Mouse (Mus musculus) stomach, postnatal 0 days (tissue): ENCODE data around the gene Apc2. TPM values are rescaled to one million over a fixed set of nuclear protein-coding genes. Genes with fewer than 3 reads are reported as not detected.

Source experiments
- ATAC-seq: fragments of 200-750 bp; cut with Nextera tagmentation; 2 replicates; pipeline ENCODE4 v1.8.0; 2017; ENCODE audit not compliant: low FRiP score, low TSS enrichment
- DNase-seq: peaks from one replicate; pipeline ENCODE4 v3.0.0-alpha.2; 2016; ENCODE audit warnings: low spot score
- H3K27ac ChIP-seq: fragments of 300-500 bp; sonication (generic); replicated peaks from 2 replicates; pipeline ENCODE4 v1.5.1; 2014; ENCODE audit warnings: mild to moderate bottlenecking, control low read depth
- H3K27me3 ChIP-seq: fragments of 300-500 bp; sonication (generic); 2 replicates; pipeline ENCODE4 v1.6.1; 2014; ENCODE audit warnings: low read length; ENCODE audit not compliant: control insufficient read depth, insufficient read depth
- H3K36me3 ChIP-seq: fragments of 300-500 bp; sonication (generic); 2 replicates; pipeline ENCODE4 v1.6.1; 2014; ENCODE audit warnings: low read length, mixed read lengths; ENCODE audit not compliant: control insufficient read depth, insufficient read depth
- H3K4me1 ChIP-seq: fragments of 300-500 bp; sonication (generic); replicated peaks from 2 replicates; pipeline ENCODE4 v1.6.1; 2014; ENCODE audit warnings: antibody characterized with exemption; ENCODE audit not compliant: control insufficient read depth, insufficient read depth
- H3K4me2 ChIP-seq: fragments of 300-500 bp; sonication (generic); replicated peaks from 2 replicates; pipeline ENCODE4 v1.6.1; 2014; ENCODE audit warnings: low read depth, mild to moderate bottlenecking, control low read depth, moderate library complexity
- H3K4me3 ChIP-seq: fragments of 300-500 bp; sonication (generic); 2 replicates; pipeline ENCODE4 v1.5.1; 2014; ENCODE audit warnings: low read depth, low read length, control low read depth
- H3K9ac ChIP-seq: fragments of 300-500 bp; sonication (generic); 2 replicates; pipeline ENCODE4 v1.6.1; 2014; ENCODE audit warnings: mild to moderate bottlenecking, low read length, control low read depth, mixed read lengths
- H3K9me3 ChIP-seq: fragments of 300-500 bp; sonication (generic); 2 replicates; pipeline ENCODE4 v1.6.1; 2016; ENCODE audit warnings: low read length; ENCODE audit not compliant: control insufficient read depth
- CTCF ChIP-seq: IDR thresholded peaks from 2 replicates; pipeline ENCODE4 v1.5.1; 2016; ENCODE audit warnings: antibody characterized with exemption, low read depth, mild to moderate bottlenecking, moderate library complexity
- EP300 ChIP-seq: optimal IDR thresholded peaks from 2 replicates; pipeline ENCODE3; 2016; ENCODE audit warnings: antibody characterized with exemption
- WGBS: fragments of 180-500 bp; shearing (Covaris S2); extraction: QIAGEN DNeasy Blood & Tissue Kit; methylation state at CpG from one replicate; pipeline ENCODE4 v1.1.7; 2014; 5-methylcytosine and 5-hydroxymethylcytosine counted together
- polyA plus RNA-seq: library from polyadenylated mRNA; unstranded; fragments of >200 nt; fragmentation: Nextera tagmentation; extraction: Ambion mirVana; gene quantifications from 2 replicates; pipeline ENCODE4 v1.2.1, GENCODE M21; 2015

The Apc2 gene
- polyA plus RNA-seq, 1 experiment from 2014 or later: 1.2 TPM

DNA sequence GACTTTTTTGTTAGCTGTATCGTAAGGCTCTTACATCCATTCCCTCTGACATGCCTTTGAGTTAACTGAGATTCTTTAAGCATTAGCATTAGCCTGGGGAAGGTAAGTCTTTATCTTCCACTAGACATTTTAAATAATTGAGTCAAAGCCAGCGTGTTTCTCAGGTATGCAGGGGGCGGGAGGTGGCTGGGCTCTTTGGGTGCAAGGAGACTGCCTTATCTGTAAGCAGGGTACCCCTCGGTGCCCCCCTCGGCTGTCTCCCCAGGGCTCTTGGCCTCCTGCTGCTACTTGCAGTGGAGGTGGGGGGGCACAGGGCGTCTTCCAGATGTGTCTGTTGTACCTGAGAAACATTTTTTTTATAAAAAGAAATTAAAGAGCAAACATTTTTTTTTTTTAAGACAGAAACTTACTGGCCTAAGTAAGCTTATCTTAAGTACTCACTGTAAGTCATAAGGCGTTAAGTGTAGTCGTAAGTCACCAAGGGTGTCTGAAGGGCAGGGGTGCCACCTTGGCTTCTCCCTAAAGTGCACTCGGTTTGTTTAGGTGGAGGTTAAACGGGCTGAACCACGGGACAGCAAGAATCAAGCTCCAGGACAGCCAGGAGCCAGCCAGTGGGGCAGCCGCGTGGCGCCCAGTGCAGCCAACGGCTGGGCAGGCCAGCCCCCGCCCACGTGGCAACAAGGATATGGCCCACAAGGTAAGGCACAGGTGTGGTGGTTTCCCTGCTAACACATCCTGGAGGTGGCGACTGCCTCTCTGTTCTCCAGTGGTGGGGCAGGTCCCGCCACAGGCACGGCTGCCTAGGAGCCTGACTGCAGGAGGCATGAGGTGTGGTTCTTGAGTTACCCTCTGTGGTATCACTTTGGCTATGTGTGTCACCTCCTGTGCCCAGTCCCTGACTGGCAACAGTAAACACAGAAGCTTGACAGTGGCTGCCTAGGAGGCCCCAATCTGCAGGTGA, 13.0 kb upstream of the Apc2 start:
- H3K4me3 ChIP-seq: no peak overlapping the region
- no peak overlapping the region for H3K9ac ChIP-seq
- H3K4me1 ChIP-seq: no peaks in the 10 kb centered on the region
- peak overlapping the region; percentile 91 for H3K27ac ChIP-seq
- peak; percentile 91 for DNase-seq
- no peak overlapping the region for H3K4me2 ChIP-seq
- H3K27me3 ChIP-seq: no peaks in the 10 kb centered on the region
- H3K36me3 ChIP-seq: peaks cover 45% of the 10 kb centered on the region
- ATAC-seq: peak; percentile 90
- H3K9me3 ChIP-seq: no peaks in the 10 kb centered on the region
- TF ChIP-seq CTCF: peak; percentile 19; the same call in 1 of the 2 replicates
- TF ChIP-seq EP300: no peak
- WGBS: 62% methylated on average over 20 of the region's 20 CpGs

DNA sequence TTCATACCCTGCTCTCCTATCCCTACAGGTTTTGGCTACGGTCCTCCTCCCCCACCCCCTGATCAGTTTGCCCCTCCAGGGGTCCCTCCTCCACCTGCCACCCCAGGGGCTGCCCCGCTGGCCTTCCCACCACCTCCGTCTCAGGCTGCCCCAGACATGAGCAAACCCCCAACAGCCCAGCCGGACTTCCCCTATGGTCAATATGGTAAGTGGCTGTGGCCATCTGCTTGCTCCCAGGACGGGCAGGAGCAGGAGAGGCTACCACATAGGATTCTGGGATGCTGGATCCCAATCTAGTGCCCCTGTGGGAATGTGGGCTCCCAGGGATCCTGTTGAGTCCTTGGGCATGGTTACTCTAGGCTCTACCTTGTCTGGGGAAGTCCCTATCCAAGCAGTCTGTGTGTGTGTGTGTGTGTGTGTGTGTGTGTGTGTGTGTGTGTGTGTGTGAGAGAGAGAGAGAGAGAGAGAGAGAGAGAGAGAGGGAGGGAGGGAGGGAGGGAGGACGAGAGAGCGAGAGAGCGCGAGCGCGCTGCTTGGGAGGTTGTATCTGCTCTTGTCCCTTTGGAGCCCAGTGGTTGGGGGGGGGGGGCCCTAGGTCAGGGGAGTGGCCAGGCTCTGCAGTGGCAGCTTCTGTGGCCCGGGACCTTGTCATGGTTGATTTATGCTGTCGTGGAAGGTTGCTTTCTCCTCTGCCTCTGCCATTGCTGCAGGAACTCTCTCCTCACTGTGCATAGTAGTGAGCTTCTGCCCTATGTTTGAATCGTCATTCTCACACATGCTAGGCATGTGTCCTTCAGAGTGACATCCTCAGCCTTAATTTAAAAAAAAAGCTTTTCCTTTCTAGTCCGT, 10.3 kb upstream of the Apc2 start:
- H3K27me3 ChIP-seq: no peaks in the 10 kb centered on the region
- no peaks in the 10 kb centered on the region for H3K9me3 ChIP-seq
- H3K4me2 ChIP-seq: no peak overlapping the region
- H3K27ac ChIP-seq: no peak overlapping the region
- H3K9ac ChIP-seq: 0 out of 2 replicates have a peak overlapping the region, but pooled peaks have one; percentile 23
- ATAC-seq (no peak), DNase-seq (no peak)
- TF ChIP-seq CTCF (no peak), EP300 (no peak)
- no peaks in the 10 kb centered on the region for H3K4me1 ChIP-seq
- WGBS: 76% methylated on average over 15 of the region's 15 CpGs
- H3K36me3 ChIP-seq: peaks cover 27% of the 10 kb centered on the region
- H3K4me3 ChIP-seq: no peak overlapping the region

DNA sequence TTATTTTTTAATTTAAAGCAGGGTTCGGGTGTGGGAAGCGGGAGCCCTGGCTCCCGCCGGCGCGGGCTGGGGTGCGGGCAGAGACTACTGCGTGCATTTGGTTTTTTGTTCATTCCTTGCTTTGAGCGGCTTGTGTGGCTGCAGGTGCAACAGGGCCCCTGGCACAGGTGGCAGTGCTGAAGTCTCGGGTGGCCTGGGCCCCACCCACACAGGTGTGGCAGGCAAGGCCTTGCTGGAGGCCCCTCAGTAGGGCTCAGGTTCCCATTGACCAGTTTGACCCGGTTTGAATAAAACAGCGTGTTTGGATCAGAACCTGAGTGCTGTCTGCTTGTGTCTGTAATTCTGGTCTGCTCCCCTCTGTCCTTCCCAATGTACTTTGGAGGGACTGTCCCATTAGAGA, 7.7 kb upstream of the Apc2 start:
- Histone ChIP-seq H3K36me3 (peaks cover 21% of the 10 kb centered on the region), H3K4me3 (no peak overlapping the region), H3K9me3 (no peaks in the 10 kb centered on the region), H3K27me3 (no peaks in the 10 kb centered on the region), H3K4me2 (no peak overlapping the region), H3K4me1 (no peaks in the 10 kb centered on the region), H3K27ac (0 out of 2 replicates have a peak overlapping the region, but pooled peaks have one; percentile 18), H3K9ac (no peak overlapping the region)
- DNase-seq: peak; percentile 70
- no peak for ATAC-seq
- WGBS: 83% methylated on average over 12 of the region's 12 CpGs
- TF ChIP-seq EP300: no peak
- no peak for TF ChIP-seq CTCF

DNA sequence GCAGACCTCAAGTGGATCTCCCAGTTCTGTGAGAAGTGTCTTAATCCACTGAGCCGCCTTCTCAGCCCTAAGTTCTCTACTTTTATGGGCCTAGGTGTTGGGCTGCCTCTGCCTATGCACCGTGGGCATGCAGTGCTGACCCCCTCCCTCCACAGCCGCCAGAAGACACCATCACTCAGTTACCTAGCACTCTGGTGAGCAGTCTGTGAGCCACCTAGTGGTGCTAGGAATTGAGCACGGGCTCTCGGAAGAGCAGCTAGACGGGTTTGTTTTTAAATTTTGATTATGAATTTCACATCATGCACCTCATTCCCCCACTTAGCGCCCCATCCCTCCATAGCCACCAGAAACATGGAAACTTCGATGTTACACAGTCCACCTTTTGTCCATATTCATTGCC, 7.1 kb upstream of the Apc2 start:
- TF ChIP-seq EP300 (no peak), CTCF (peak; percentile 54)
- H3K27me3 ChIP-seq: no peaks in the 10 kb centered on the region
- DNase-seq (peak; percentile 48), ATAC-seq (no peak)
- H3K27ac ChIP-seq: no peak overlapping the region
- WGBS: 61% methylated on average over 8 of the region's 8 CpGs
- no peak overlapping the region for H3K4me3 ChIP-seq
- no peak overlapping the region for H3K9ac ChIP-seq
- peaks cover 17% of the 10 kb centered on the region for H3K36me3 ChIP-seq
- no peaks in the 10 kb centered on the region for H3K9me3 ChIP-seq
- no peaks in the 10 kb centered on the region for H3K4me1 ChIP-seq
- no peak overlapping the region for H3K4me2 ChIP-seq

DNA sequence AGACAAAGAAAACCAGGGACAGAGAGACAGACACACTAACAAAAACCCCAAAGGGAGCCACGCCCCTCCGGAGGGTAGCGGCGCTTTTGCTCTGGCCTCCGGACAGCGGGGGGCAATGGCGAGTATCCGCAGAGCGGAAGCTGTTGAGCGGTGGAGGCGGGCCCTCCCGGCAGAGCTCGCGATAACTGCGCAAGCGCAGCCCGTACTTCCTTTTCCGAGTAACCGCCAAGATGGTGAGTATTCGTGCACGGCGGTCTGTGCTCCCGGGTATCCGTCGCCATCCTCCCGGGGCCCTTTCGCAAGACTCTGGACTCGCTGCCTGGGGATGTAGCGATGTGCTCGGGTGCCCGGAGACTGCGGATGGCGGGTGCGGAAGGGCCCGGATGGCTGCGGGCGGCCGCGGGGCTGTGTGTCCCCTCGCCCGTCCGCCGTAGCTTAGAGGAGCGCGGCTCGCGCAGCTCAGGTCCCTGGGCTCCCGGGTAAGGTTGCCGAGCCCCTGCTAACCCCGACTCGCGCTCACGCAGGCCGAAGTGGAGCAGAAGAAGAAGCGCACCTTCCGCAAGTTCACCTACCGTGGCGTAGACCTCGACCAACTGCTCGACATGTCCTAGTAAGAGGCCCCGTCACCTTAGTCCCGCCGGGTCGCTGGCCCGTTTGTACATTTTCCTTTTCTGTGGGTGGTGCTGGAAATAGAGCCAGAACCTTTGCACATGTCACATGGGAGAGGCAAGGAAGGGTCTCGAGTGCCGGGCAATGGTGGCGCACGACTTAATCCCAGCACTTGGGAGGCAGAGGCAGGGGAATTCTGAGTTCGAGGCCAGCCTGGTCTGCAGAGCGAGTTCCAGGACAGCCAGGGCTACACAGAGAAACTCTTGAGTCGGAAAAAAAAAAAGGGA, 3.3 kb upstream of the Apc2 start, which contains the start of gene Rps15:
Gene Rps15 (plus strand): TSS at position 203 of the 896 bp plus-strand sequence.
- Histone ChIP-seq H3K4me2 (peak within 1 kb of the TSS; percentile 68), H3K4me3 (peak within 1 kb of the TSS; percentile 90), H3K9me3 (no peaks in the 10 kb centered on the region), H3K36me3 (peaks cover 8% of the 10 kb centered on the region), H3K9ac (peak within 1 kb of the TSS; percentile 97), H3K27me3 (no peaks in the 10 kb centered on the region), H3K27ac (peak within 1 kb of the TSS; percentile 95), H3K4me1 (no peaks in the 10 kb centered on the region)
- DNase-seq: peak; percentile 96
- under 1% methylated on average over 71 of the region's 72 CpGs for WGBS
- peak; percentile 89 for TF ChIP-seq EP300
- TF ChIP-seq CTCF: peak; percentile 83
- peak; percentile 88 for ATAC-seq
